Mouse (Mus musculus) liver, adult (tissue): ENCODE measurements around the gene Lcmt2.

Source experiments
- GATA4 ChIP-seq: IDR thresholded peaks from 2 replicates; pipeline ENCODE4 v1.6.1; 2014; ENCODE audit warnings: mild to moderate bottlenecking, low read length; ENCODE audit not compliant: insufficient replicate concordance

Lcmt2 gene

DNA sequence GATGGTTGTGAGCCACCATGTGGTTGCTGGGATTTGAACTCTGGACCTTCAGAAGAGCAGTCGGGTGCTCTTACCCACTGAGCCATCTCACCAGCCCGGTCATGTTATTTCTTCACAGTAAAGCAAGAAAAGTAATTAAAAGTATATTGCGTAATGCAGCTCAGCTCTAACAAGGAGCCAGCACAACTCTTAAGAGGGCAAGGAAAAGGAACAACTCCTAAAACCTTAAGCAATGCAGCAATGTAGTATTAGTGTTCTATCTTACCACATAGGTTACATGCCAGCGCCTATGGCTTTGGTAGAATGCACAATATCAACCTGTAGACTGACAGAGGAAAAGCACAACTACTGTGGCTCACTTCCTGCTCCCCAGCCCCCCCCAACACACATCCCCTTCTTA lies 3.1 kb downstream of the Lcmt2 start:
- TF ChIP-seq GATA4, result no peak

DNA sequence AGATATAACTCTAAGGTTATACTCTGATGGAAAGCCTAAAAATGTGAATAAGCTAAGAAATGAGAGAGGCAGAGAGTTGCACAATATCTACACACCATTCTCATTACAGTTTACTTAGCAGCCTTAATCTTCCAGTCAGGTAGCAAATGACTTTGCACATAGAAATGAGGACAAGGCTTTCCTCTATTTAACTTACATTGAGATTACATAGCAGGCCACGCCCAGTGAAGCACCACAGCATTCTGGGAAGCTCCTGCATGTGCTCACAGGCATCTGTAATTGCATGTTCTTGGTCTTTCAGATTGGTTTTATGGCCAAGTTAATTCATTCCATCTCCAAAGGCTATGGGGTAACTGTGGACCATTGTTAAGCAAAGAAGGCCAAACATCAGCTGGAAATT lies 7.6 kb downstream of the Lcmt2 start:
- TF ChIP-seq GATA4, result no peak

DNA sequence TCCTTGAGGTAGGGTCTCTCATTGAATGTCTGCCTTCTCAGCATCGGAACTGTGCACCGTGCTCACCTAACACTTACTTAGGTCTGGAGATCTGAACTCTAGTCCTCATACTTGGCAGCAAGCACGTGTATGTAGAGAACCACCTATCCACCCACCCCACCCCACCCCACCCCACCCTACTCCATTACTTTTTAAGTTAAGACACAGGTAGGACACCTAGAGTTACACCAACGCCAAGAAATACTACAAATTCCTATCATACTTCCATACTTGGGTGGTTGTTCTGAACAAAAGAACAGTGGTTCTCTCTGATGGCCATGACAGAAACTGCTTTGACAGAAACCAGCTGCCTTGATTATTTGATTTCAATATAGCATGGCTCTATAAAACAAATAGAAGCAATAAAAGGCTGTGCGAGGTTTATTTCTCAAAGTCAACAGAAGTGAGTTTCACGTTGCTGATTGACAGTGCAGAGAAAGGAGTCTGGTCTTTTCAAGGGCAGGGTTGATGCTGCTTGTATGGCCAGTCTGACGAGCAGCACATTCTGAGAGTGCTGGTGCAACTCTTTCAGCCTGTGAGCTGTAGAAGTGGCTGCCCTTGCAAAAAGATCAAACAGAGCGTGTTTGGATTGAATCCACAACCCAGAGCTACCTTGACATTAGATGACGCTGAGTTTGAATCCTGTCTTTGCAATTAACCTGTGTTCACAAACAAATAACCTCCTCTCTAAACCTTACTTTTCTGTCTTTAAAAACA lies 11.4 kb downstream of the Lcmt2 start:
- no peak for TF ChIP-seq GATA4

- TF ChIP-seq GATA4, result no peak
Observed at GRCm38 (mm10) chr2:121127536-121127935, 12.9 kb downstream of the Lcmt2 start.

DNA sequence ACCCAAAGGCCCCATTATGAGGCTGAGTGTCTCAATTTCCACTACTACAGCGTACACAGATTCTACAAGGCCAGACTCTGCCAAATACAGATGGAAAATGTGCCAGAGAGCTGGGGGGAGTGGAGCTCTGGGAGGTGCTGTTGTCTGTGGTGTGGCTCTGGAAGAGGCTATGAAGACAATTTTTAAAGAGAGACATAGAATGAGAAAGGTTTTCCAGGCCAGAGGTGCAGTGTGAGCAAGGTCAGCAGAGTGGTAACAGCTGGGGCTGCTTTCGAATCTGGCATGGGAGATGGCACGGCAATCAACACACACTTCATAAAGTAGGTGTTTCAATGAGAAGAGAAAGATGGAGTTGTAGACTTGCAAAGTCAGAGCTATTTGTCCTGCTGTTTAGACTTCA lies 21.2 kb downstream of the Lcmt2 start:
- TF ChIP-seq GATA4, result no peak

DNA sequence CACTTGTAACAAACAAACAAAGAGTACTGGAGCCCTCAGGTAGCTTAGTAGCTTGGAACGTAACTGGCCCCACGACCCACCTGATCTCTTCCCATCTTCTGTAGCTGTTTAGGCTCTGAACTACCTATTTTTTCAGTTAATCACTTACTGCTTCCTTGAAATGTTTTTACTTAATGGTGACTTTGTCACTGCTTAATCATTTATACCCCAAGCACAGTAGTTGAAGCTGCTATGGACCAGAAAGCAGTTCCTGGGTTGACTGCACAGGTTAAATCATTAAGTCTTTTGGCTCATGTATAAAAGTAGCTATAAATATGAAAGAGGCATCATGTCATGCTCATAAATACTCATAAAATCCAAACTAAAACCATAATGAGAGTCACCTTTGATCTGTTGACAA lies 25.0 kb downstream of the Lcmt2 start:
- TF ChIP-seq GATA4, result no peak

- TF ChIP-seq GATA4, result no peak
Observed at GRCm38 (mm10) chr2:121109695-121110094, 30.8 kb downstream of the Lcmt2 start, which contains the start of gene Tgm7. Gene Tgm7 (minus strand): TSS chr2:121109795.

DNA sequence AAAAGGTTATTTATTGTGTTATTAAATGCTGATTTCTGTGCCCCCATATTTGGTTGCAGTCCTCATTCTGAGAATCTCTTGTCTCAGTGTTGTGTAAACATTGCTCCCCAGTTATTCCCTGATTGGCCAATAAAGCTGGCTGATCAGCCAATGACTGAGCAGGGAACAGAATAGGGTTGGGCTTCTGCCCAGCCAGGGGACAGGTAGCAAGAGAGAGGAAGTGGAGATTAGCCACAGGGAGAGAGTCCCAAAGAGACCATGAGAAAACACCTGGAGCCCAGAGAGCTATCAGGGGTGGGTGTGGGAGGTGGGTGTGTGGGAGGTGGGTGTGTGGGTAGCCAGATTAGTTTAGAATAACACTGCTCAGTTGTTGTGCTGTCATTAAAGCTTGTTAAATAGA lies 34.5 kb downstream of the Lcmt2 start:
- no peak for TF ChIP-seq GATA4

DNA sequence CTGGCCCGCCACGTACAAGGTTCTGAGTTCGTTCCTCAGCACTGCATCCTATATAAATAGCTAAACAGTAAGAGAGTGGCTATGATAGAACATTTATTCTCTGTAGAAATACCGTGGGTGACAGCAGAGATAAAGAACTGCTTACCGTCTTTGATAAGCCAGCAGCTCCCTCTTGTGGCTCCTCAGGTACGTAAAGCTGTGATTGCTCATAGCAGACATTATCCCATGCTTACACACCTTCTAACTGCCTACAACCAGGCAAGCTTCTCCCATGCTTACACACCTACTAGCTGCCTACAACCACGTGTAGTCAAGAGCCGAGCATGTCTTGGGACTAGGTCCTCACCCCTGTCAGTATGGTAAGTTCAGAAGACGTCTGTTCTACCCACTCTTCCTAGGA lies 38.4 kb downstream of the Lcmt2 start:
- no peak for TF ChIP-seq GATA4

DNA sequence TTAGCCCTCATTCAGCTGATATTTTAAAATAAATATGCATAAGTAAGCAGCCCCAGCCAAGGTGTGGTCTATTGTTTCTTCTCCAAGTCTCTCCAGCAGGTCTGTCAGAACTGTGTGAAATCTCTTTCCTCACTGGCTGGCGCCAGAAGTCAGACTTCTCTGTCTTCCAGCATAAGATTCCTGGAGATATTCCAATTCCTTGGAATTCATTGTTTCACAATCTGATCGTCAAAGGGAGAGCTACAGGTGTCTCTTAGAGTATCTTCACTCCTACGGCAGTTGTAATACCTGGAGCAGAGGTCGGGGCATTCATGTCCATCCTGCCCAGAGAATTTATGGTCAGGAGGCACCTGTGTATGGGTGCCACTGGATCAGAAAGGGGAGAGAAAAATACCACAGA lies 50.7 kb downstream of the Lcmt2 start:
- TF ChIP-seq GATA4, result no peak

- TF ChIP-seq GATA4, result no peak
Observed at GRCm38 (mm10) chr2:121088507-121088906, 51.9 kb downstream of the Lcmt2 start.

DNA sequence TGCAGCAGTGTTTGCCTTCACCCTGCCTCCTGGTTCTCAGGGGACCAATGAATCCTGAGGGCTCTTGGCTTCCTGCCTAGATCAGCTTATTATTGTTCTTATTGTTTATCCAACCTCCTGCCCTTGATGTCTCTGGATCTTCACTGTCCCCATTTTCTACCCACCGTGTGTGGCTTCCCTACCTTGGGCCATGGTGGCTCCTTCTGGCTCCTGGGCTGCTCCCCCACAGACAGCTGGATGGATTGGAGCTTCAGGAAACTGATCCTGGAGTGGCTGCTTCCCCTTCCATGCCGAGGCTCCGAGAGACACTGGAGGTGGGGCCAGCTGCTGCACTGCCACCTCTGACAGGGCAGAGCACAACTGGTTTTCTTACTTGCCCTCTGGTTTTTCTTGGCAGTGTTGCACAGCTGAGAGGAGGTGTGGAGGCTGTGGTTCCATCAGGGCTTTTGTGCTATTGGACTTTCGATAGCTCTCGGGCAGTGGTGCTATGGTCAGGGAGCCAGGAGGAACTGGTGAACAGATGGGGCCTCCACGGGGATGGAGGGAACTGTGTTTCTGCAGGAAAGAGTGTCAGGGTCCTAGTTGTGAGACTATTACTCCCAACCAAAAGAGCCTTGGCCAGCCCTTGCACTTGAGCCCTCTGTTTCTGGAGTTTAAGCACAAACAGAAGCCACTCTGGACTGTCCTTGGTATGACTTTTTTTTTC lies 54.8 kb downstream of the Lcmt2 start, which contains the start of gene Tgm5:
Gene Tgm5 (minus strand): TSS at position 362 of the 706 bp plus-strand sequence.
- no peak for TF ChIP-seq GATA4

DNA sequence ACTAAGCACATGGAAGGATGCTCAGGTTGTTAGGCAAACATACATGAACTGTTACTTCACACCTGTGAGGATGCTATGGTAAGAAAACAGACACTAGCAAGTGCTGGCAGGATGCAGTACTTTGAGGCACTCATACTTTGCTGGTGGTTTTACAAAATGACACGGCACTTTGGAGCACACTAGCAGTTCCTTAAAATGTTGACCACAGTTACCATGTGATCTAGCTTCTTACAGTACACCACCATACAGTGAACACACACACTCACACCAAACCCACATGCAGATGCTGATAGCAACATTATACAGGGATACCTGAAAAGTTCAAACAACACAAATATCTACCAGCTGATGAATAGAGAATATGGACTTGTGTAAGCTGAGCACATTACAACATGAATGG lies 57.8 kb downstream of the Lcmt2 start:
- TF ChIP-seq GATA4, result no peak
